Mouse (Mus musculus) embryo, embryonic 9.5 days (tissue): Measurements from ENCODE around the gene Catip.
"Not testable (repeated sequence)": the region's sequence is repeated elsewhere in the genome, so short reads cannot be mapped to it uniquely, and the experiment has no call there.

Experiments used
- DNase-seq: peaks from one replicate; pipeline ENCODE4 v3.0.0-alpha.2; 2017; ENCODE audit errors: extremely low spot score

The Catip gene

GRCm38 (mm10) chr1:74361812-74362211, at the start of gene Catip:
Gene Catip (plus strand): TSS chr1:74362108.
- peak; percentile 70 for DNase-seq

- peak; percentile 70 for DNase-seq
Measured at GRCm38 (mm10) chr1:74313049-74313692, 48.7 kb upstream of the Catip start.

GRCm38 (mm10) chr1:74314796-74315195, 47.1 kb upstream of the Catip start:
- no peak for DNase-seq

GRCm38 (mm10) chr1:74316114-74316827, 45.6 kb upstream of the Catip start:
- DNase-seq = no peak

GRCm38 (mm10) chr1:74318711-74319110, 43.2 kb upstream of the Catip start:
- DNase-seq = no peak

- DNase-seq = no peak
Measured at GRCm38 (mm10) chr1:74321396-74321795, 40.5 kb upstream of the Catip start.

GRCm38 (mm10) chr1:74326916-74327315, 35.0 kb upstream of the Catip start:
- not testable (repeated sequence) for DNase-seq

GRCm38 (mm10) chr1:74329899-74330431, 31.9 kb upstream of the Catip start:
- DNase-seq = no peak

- DNase-seq = no peak
Measured at GRCm38 (mm10) chr1:74331046-74331681, 30.7 kb upstream of the Catip start.

- peak; percentile 96 for DNase-seq
Measured at GRCm38 (mm10) chr1:74332241-74332763, 29.6 kb upstream of the Catip start.

- peak; percentile 17 for DNase-seq
Measured at GRCm38 (mm10) chr1:74332930-74333329, 29.0 kb upstream of the Catip start.

- no peak for DNase-seq
Measured at GRCm38 (mm10) chr1:74334607-74335006, 27.3 kb upstream of the Catip start.

GRCm38 (mm10) chr1:74335033-74335432, 26.9 kb upstream of the Catip start:
- no peak for DNase-seq

- DNase-seq = no peak
Measured at GRCm38 (mm10) chr1:74335436-74336170, 26.3 kb upstream of the Catip start.

GRCm38 (mm10) chr1:74337241-74337771, 24.6 kb upstream of the Catip start:
- DNase-seq = no peak

GRCm38 (mm10) chr1:74338013-74338412, 23.9 kb upstream of the Catip start:
- no peak for DNase-seq

GRCm38 (mm10) chr1:74338626-74339025, 23.3 kb upstream of the Catip start:
- no peak for DNase-seq

GRCm38 (mm10) chr1:74339917-74340316, 22.0 kb upstream of the Catip start:
- DNase-seq = no peak

- no peak for DNase-seq
Measured at GRCm38 (mm10) chr1:74340361-74340764, 21.5 kb upstream of the Catip start.

- DNase-seq = not testable (repeated sequence)
Measured at GRCm38 (mm10) chr1:74340992-74341391, 20.9 kb upstream of the Catip start.

- DNase-seq = no peak
Measured at GRCm38 (mm10) chr1:74341898-74342297, 20.0 kb upstream of the Catip start.
